Mouse (Mus musculus) c-Kit-positive CD71-positive TER-119-positive erythroid progenitor cells, embryonic 14.5 days (primary cell): Measurements from ENCODE around the gene Arpc1a.
"Not testable (repeated sequence)": the region's sequence is repeated elsewhere in the genome, so short reads cannot be mapped to it uniquely, and the experiment has no call there.

Experiments
- DNase-seq: peaks from one replicate; pipeline ENCODE4 v3.0.0-alpha.2; 2013; ENCODE audit warnings: low spot score

Gene Arpc1a

DNA sequence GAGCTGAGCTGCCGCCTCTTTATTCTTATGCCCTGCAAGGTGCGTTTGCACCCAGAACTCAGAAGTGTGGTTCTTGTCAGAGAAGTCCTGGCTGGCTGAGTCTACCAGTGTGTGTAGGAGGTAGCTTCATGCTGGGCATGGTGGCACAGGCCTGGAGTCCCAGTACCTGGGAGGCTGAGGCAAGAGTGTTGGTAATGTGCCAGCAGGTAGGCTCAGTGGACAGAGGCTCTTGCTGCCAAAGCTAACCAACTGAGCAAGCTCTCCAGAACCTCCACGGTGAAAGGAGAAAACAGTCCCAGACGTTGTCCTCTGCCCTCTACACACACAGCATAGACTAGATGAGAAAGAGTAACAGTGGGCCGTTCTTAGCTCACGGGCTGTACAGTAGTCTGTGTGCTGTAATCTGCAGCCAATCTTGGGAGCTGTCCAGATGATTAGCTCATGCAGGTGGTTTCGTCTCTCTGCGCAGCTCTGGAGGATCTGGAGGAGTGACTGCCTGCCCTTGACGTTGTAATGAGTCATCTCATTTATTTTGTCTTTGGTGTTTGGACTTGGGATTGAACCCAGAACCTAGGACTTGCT lies 22.2 kb downstream of the Arpc1a start:
- no peak for DNase-seq

DNA sequence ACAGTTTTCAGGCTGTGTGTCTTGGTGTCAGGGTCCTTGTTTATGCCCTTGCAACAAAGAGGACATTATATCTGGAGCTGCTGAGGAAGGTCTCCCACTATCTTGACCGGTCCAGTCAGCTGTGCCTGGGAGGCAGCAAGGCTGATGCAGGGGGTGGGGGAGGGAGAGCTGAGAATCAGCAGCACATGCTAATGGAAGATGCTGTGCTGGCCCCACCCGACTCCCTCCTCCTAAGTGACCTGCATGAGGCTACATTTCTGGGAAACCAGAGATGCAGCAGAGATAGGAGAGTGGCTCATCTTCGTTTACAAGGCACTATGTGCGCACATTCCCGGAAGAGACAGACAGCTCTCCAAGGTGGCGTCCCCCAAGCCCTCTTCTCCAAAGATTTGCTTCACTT lies 26.8 kb downstream of the Arpc1a start:
- DNase-seq, result no peak

DNA sequence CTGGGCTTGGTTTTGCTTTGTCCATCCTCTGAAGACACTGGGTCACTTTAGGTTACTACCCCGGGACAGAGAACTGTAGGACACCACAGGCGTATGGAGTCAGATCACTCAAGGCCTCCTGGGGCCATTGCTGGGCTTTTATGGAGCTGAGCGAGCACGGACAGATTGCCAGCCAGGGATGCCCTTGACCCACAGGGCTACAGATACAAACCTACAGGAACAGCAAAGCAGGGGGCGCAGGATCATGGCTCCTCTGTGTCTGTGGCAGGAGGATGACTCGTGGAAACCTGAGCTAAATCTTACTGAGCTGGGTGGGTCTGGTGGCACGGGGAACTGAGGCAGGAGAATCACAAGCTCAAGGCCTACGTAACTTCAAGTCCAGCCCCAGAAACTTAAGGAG lies 28.9 kb downstream of the Arpc1a start:
- DNase-seq, result no peak

DNA sequence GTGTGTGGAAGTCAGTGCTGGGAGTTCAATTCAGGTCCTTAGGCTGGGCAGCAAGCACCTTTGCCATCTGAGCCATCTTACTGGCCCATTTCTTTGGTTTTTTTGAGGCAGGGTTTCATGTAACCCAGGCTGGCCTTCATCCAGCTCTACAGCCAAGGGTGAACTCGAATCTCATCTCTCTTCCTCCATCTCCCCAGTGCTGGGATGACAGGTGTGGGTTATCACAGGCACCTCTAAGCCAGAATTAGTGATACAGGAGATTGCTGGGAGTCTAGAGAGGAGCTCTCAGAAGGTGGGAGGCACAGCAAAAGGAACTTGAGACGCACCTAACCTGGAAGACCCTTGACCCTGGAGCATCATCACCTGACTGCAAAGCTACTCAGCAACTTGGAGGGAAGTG lies 29.8 kb downstream of the Arpc1a start:
- DNase-seq, result no peak

DNA sequence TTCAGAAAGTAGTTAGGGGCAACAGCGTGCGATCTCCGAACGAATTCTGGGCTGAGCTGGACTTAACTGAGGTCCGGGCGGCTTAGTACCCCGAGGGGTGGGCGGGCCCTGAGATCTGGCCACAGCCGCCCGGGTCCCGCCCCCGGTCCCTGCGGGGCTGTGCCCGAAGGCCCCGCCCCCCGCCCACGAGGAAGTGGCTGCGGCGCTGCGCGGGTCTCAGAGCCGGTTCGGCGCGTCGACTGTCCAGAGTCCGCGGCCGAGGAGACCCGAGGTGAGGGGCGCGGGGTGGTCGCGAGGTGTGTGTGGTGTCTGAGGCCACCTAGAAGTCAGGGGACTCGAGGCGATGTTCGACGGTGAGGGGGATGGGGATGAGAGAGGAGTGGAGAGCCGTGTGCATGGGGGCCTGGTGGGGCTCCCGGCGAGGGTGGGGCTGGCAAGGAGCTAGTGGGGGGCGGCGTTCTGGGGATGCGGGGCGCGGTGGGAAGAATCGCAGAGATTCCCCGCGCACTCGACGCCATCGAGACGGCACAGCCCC lies 30.5 kb downstream of the Arpc1a start, which contains the start of gene Arpc1b:
Gene Arpc1b, plus strand, starts transcription at position 145 of the 535 bp plus-strand sequence.
- DNase-seq, result no peak

DNA sequence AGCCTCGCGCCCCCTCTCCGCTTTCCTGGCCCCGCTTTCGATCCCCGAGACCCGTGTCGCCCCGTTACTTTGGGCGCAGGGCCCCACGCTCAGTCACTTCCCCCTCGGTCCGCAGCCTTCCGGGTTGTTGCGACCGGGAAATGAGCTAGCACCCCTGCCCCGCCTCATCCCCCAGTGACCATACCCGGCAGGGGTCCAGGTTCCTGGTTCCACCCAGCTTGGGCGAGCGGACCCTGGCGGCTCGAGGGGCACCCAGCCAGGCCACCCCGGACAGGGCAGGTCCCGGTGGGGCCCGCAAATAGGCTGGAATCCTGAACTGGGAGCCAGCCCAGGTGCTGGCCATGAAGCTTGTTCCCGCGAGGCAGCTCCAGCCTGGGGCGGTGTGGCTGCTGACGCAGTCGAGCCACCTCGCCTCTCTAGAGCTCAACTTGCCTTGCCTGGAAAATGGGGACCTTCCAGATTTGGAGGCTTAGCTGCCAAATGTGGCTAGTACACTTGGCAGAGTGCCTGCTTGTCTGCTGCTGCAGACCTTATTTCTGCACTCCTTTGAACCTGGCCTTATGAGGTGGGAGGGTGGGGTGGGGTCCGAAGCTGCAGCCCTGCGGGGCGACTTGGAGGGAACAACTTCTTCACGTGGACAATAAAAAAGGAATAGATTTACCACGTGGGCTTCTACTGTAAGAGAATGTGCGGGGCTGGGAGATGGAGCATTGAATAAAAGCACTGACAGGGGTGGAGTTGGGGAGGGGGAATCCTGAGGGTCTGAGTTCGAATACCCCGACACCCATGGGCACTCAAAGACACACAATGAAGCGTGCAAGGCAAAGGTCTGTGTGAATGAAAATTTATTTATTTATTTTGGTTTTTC lies 31.2 kb downstream of the Arpc1a start:
- DNase-seq, result no peak

DNA sequence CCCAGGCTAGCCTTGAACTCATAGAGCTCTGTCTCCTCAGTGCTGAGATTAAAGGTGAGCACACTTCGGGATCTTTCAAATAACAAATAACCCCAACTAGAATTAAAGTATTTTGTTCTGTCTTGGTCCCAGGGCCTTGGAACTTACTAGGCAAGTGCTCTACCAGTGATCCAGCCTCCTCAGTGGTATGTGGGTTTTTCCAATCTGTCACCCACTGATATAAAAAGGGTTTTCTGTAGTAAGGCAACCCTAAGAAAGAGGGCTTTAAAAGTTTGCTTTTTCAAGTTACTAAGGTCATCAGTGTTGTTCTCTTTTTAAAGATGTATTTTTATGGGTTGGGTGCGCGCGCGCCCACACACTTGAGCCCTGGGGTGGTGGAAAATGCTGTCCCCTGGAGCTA lies 32.1 kb downstream of the Arpc1a start:
- DNase-seq, result no peak

DNA sequence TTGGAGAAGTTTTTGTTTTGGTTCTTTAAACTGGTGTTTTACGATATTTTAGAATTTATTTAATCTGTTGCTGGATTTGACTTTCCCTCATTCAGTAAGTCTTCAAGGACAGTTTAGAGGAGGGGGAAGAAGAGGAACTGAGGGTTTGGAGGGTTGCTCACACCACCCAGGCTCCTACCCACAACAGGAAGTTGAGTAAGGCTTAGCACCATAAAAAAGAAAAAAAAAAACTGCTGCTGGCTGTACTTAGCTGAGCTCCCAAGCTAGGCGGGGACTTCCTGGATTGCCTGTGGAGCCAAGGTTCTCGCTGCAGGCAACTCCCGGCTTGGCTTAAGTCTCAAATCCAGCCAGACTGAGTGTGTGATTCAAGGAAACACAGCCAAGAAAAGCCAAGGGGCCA lies 32.7 kb downstream of the Arpc1a start:
- no peak for DNase-seq

DNA sequence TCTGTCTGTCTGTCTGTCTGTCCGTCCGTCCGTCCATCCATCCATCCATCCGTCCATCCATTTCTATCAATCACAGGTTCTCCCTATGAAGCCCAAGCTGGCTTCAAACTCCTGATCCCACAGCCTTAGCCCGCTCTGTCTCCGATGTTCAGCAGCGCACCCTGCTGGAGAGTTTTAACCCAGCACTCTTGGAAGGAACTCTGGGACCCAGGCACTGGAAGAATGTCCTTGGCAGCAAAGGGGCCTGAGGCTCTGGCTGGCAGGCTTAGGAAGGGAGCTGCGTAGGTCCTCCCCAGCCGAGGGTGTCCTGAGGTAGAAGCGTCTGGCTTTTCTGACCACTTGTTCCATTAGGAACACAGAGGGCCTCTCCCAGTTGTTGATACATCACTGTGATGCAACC lies 33.3 kb downstream of the Arpc1a start:
- DNase-seq, result peak; percentile 61

DNA sequence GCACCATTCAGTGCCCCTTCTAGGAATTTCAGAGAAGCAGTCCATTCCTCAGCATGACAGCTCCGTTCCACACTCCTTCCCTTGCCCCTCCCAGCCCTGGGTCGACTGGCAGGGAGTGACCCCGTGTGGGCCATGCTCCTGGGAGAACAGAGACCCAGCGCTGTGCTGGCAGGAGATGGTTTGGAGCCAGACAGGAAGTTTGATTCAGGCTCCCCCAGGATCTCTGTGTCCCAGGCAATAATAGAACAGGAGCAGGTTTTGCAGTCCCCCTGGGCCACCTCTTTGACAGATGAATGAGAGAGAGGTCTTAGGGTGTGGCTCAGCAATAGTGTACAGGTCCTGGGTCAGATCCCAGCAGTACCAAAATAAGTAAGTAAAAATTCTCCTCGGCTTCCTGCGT lies 34.4 kb downstream of the Arpc1a start:
- DNase-seq, result no peak

DNA sequence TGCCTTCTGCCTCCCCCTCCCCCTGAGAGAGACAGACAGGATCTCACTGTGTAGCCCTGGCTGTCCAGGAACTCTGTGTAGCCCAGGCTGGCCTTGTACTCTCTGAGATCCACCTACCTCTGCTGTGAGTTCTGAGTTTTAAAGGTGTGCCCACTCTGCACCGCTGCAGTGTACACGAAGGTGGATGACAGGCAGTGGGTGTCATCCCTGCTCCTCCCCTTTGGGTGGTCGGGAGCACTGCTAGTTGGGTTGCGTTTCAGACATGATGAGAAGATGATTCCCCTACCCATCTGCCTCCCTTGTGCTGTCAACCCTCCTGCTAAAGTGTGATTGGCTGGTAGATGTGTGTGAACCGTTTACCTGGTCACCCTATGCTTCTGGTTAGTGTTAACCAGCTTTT lies 34.8 kb downstream of the Arpc1a start:
- no peak for DNase-seq

DNA sequence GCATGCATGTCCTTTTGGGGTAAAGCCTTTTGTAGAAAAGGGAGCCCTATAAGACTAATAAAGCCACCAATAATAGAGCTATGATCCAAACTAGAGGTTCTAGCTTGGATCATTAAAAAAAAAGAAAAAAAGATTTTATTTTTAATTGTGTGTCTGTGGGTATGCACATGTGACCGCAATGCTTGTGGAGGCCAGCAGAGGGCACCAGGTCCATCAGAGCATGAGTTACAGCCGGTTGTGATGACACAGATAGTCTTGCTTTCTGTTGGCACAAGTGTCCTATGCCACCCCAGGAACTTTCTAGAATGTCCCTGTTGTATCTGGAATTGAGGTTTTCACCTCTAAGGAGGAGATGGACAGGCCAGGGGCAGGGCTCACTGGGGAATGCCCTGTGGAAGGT lies 35.8 kb downstream of the Arpc1a start:
- no peak for DNase-seq

DNA sequence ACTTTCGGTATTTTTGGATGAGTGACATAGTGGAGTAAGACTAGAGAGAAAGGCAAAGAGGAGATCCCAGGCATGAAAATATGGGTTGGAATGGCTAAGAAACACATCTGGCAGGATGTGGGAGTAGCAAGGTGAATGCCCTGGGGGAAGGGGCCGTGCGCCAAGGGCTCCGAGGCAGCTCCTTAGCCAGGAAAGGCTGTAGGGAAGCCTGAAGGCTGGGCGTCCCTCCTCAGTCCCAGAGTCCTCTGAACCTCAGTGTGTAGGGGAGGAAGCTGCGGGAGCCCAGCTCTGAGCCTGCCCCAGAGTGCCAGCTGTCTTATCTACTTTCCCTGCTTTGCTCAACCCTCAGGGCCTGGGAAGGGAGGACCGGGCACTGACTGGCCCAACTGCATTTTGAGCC lies 37.3 kb downstream of the Arpc1a start:
- DNase-seq, result no peak

DNA sequence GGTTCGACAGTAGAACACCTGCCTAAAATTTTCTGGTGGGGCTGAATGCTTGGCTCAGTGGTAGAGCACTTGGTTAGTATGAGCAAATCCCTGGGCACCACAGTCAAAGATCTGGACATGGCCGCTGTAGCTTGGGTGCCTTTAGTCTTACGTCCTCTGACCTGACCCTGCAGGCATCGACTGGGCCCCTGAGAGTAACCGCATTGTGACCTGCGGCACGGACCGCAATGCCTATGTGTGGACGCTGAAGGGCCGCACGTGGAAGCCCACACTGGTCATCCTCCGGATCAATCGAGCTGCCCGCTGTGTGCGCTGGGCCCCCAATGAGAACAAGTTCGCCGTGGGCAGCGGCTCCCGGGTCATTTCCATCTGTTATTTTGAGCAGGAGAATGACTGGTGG lies 39.8 kb downstream of the Arpc1a start:
- no peak for DNase-seq

DNA sequence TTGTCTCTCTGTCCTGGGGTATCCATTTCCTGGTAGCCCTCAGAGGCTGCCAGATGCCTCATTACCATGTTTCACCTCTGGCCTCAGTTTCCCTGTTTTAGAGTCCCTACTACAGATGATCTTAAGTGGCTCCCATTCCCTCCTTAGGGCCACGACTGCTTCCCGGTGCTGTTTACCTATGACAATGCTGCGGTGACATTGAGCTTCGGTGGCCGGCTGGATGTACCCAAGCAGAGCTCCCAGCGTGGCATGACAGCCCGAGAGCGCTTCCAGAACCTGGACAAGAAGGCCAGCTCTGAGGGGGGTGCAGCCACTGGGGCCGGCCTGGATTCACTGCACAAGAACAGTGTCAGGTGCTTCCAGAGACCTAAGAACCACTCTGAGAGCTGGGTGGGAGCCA lies 43.0 kb downstream of the Arpc1a start:
- DNase-seq, result no peak

DNA sequence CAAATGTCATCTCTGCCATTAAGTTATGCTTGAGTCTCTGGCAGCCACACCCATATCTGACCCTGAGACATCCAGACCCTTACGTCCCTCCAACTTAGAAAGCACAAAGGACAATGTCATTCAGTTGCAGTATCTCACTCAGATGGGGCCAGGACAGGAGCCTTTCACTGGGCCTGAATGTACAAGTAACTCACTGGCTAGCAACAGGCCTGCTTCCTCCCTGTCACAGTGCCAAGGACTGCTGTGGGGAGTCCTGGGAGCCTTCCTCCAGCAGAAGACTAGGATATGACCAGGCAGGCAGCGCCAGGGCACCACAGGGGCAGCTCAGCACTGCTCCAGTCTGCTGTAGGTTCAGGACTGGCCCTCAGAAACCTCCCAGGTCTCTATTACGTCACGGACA lies 45.5 kb downstream of the Arpc1a start:
- DNase-seq, result no peak

DNA sequence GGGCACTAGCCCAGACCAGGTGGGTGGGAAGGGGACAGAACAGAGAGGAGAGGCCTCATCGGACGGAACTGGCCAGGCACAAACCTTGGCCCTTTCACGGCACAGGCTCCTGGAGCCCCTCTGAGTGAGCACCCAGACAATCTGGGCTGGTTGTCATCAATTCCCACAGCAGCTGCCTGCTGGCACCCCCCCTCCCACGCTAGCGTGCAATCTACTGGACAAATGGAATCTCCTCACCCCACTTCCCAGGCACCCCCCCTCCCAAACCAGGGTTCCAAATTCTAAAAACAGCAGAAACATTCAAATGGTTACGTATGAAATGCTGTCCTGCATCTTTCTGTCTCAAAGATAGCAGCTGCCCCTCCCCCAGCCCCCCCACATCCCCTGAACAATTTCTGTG lies 46.1 kb downstream of the Arpc1a start:
- not testable (repeated sequence) for DNase-seq

DNA sequence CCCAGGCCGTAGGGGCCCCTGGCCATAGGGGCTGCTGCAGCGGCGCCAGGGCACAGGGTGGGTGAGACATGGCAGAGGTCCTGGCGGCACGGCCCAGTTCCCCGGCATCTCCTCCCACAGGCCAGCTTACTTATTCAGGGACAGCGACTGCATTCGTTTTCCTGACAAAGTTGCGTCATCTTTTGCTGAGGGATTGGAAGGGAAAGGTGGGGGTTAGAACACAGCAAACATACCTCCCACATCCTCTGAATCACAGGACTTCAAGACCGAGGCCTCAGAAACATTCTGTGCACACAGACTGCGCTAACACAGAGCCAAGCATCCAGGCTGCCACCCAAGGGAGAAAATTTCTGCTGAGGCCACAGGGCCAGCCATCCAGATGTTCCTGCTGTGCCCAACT lies 46.6 kb downstream of the Arpc1a start:
- DNase-seq, result no peak

DNA sequence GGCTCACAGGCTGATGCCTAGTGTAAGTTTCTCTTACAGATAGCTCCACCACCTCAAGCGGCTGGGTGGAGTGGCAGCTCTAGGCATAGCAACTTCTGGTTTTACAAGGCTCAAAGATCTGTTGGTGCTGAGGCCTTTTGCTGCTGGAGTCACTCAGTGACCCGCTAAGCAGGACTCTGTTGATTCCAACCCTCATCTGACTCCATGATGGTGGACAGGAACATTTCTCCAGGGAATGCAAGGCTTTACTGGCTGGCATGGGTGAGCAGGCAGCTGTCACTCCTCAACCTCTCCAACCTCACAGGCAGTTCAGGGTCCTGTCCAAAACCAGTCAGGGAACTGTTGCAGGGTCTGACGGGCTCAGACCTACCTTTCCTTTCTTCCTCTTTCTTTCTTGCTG lies 47.4 kb downstream of the Arpc1a start:
- DNase-seq, result no peak

DNA sequence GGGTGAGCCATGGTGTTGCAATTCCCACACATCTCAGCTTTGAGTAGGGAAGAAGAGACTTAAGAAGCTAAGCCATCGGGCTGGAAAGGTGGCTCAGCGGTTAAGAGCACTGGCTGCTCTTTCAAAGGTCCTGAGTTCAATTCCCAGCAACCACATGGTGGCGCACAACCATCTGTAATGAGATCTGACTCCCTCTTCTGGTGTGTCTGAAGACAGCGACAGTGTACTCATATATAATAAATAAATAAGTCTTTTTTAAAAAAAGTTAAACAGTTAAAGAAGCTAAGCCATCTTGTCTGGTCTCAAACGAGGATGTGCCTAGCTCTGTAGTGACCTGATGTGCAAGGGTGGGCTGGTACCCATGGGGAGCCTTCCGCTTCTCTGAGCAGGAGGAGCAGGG lies 49.6 kb downstream of the Arpc1a start:
- not testable (repeated sequence) for DNase-seq

DNA sequence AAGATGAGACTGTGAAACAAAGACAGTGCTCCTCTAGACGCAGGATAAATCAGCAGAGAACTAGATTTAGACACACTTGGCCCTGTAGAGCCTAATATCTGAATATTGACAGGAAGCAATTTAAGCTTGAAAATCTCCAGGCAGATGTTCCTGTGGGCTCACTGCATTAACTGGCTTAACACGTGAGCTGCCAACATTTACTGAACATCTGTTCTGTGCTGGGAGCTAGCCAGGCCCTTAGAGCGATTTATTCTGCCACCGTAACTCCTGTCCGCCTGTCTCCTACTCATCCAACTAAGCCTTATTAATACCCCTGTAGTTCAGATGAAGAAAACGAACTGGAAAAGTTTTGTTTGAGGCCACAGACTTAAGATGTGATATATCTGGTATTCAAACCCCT lies 55.2 kb downstream of the Arpc1a start:
- no peak for DNase-seq

DNA sequence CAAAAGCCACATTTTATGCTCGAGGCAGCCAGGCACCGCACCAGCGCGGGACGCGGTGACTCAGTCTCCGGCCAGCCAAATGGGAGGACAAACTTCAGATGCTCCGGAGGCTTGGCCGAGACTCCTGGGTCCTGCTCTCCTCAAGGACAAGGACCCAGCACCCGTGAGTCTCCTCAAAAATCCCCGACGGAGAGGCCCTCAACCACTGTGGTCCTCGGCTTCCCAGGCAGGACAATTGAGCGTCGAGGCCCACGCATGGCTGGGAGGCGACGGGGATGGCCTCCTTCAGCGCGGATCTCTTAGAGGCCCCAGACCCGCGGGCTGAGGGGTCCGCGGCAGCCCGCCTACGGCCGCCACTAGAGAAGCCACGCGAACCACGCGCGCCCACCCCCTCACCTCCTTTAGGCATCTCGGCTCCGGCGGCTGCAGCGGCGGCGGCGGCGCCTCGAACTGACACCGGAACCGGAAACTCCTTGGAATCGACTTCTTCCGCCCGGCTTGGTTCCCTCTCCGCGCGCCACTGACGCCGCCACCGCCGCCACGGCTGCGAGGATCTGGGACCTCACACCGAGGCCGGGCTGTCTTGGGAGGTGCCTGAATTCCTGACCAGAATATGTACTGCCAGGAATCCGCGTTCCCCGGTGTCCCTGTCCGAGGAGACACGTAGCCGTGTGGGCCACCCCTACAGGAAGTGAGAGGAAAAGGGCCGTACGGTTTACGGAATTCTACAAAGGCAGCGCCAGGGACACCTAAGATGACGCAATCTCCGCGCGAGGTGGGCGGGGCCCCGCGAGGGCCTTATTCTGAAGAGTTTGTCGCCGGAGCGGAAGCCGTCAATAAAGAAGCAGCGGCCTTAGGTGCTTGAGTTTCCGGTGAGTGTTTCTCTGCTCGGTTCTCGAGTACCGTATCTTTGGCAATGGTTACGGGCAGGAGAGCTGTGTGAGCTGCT lies 56.2 kb downstream of the Arpc1a start, which contains the start of the genes Pdap1 and Bud31:
Gene Pdap1, minus strand, starts transcription at position 668 of the 949 bp plus-strand sequence.
Gene Bud31, plus strand, starts transcription at position 792 of the 949 bp plus-strand sequence.
- peak; percentile 92 for DNase-seq
